Mouse (Mus musculus): Measurements from ENCODE around the gene Slc9a8.

- TF ChIP-seq CTCF (IDR thresholded peaks at IDR 0.05; ENCODE audit: low read depth) = no peak
- no peak for TF ChIP-seq EP300 (IDR thresholded peaks at IDR 0.05; ENCODE audit: low read depth)
Observed at GRCm38 (mm10) chr2:167375135-167375534, 46.4 kb upstream of the Slc9a8 start.
